Mouse (Mus musculus) right cerebral cortex, postnatal 4 days (tissue): ENCODE results near the gene Prkar2a.

Experiments
- DNase-seq: peaks from one replicate; pipeline ENCODE4 v3.0.0-alpha.2; 2022

The Prkar2a gene

DNA sequence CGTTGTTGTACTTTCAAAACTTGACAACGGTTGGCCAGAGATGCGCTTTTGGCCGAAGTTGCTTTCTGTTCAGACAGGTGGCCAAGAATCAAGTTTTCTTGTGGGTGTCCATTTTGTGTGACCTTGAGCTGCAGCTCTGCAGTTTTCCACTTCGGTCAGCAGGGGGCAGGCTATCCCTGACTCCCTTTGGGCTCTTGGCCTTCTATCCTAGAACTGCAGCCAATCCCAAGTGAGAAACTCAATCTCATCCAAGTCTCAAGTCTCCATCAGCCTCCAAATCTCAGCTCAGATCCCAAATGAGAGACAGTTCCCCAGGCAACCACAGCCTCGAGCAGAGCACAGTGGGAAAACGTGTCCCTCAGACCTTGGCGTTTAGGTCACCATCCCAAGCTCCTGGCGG lies 64.2 kb downstream of the Prkar2a start:
- DNase-seq = peak; percentile 68

DNA sequence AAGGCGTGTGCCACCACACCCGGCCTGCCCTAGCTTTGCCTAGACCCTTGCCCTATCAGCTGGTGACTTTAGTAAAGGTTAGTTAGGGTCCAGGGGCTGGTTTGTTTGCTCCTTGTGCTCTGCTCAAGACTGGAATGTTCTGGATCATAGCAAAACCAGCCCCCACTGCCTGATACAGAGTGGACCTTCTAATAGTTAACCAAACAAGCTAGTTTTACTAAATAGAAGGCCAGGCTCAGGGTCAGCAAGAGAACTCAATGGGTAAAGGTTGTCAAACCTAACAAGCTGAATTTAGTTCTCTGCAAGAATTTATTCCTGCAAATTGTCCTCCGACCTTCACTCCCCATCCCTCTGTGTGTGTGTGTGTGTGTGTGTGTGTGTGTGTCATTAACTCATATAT lies 64.9 kb downstream of the Prkar2a start:
- no peak for DNase-seq

- no peak for DNase-seq
Observed at GRCm38 (mm10) chr9:108754423-108754822, 65.3 kb downstream of the Prkar2a start.

GRCm38 (mm10) chr9:108757406-108757805 lies 68.3 kb downstream of the Prkar2a start:
- DNase-seq = no peak

GRCm38 (mm10) chr9:108759121-108759520 lies 70.0 kb downstream of the Prkar2a start:
- no peak for DNase-seq

- peak; percentile 40 for DNase-seq
Observed at GRCm38 (mm10) chr9:108759805-108760204, 70.7 kb downstream of the Prkar2a start.

DNA sequence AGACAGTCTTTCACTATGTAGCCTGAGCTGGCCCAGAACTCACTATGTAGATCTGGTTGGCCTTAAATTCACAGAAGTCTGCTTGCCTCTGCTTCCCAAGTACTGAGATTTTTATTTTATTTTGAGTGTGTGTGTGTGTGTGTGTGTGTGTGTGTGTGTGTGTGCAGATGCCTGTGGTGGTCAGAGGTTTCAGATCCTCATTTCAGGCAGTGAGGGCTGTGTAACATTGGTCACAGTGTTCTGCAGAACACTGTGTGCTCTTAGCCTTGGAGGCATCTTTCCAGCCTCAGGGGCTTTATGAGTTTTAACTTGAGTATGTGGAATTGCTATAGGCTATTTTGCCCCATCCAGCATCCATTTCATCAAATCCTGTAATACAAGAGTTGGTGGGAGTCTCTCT lies 72.4 kb downstream of the Prkar2a start:
- no peak for DNase-seq

GRCm38 (mm10) chr9:108764971-108765370 lies 75.9 kb downstream of the Prkar2a start:
- no peak for DNase-seq

DNA sequence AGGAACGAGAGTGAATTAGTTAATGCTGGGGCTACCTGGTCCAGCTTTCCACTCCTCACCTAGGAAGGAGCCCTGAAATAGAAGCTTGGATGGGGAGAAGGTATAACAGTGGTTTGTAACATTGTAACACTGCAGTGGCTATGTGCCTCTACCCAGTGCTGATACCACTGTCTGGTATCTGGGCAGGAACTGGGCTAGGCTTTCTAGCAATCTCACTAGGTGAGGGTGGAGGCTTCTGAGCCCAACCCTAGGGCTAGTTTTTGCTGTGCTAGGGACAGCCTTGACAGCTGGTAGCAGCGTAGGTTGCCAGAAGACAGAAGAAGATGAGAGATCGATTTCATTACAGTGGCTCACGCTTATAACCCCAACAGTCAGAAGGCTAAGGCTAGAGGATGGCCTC lies 87.5 kb downstream of the Prkar2a start:
- no peak for DNase-seq

DNA sequence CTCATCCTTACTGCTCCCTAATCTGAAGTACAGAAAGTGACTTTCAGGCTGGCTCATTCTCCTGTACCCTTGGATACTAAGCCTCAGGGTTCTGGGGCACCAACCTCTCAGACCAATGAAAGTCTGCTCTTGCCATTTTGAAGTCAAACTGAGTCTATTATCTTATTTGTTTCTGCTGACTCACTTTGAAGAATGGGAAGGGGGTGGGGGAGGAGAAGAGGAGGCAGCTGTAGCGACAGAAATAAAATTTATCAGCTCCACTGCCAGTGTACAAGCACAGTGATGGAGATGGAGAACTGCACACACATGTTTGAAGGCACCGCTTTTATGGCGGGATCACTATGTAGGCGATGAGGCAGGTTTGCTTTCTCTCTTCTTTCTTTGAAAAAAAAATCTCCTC lies 88.2 kb downstream of the Prkar2a start:
- DNase-seq = no peak

GRCm38 (mm10) chr9:108780959-108781358 lies 91.8 kb downstream of the Prkar2a start:
- no peak for DNase-seq

GRCm38 (mm10) chr9:108781891-108782290 lies 92.8 kb downstream of the Prkar2a start:
- no peak for DNase-seq

GRCm38 (mm10) chr9:108782836-108783547 lies 93.9 kb downstream of the Prkar2a start:
- no peak for DNase-seq

- DNase-seq = peak; percentile 98
Observed at GRCm38 (mm10) chr9:108783548-108784463, 94.7 kb downstream of the Prkar2a start, which contains the start of gene Ip6k2. Ip6k2 (plus strand) TSS chr9:108783796.

- DNase-seq = no peak
Observed at GRCm38 (mm10) chr9:108785416-108785815, 96.3 kb downstream of the Prkar2a start.

DNA sequence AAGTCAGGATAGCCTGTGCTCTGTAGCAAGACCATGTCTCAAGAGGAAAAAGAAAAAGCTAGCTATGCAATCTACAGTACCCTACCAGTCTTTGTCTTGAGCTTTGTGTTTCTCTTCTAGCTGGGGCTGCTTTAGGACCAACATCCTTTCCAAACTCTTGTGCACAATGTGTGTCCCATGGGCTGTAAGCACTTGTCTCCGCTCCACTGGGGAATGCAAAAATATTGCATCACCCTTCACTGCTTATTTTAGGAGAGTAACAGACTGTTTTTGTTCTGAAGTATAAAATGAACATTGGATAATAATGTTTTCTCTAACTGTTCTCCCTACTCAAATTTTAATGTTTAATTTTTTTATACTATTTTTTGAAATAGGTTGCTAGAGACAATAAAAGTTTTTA lies 97.4 kb downstream of the Prkar2a start:
- DNase-seq = no peak

DNA sequence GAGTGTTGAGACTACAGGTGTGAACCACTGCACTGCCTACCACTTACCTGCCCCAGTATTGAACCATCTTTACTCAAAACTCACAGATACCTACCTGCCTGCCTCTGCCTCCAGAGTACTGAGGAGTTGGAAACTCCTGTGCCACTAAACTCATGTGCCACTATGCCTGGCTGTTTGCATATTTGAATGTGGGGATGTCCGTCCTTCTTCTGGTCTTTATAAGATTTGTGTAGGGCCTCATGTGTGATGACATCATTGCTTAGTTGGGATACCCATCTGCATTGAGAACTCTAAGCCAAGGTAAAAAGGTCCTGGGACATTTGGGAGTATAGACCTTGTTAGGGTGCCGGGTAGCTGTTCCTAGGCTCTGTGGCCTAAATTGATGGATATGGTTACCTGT lies 98.0 kb downstream of the Prkar2a start:
- no peak for DNase-seq

DNA sequence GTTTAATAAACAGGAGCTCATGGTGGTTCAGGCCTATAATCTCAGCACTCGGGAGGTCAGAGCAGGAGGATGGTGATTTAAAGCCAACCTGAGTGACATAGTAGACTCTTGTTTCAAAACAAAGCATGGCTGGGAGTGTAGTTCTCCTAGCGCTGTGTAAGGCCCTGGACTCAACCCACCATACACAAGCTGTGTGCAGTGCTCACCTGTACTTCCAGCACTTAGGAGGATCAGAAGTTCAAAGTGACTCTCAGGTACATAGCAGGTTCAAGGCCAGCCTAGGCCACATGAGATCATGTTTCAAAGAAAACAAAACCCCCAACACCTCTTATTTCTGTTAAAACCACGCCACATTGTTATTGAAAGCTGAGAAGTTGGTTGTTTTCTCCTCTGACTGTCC lies 99.6 kb downstream of the Prkar2a start:
- DNase-seq = no peak

DNA sequence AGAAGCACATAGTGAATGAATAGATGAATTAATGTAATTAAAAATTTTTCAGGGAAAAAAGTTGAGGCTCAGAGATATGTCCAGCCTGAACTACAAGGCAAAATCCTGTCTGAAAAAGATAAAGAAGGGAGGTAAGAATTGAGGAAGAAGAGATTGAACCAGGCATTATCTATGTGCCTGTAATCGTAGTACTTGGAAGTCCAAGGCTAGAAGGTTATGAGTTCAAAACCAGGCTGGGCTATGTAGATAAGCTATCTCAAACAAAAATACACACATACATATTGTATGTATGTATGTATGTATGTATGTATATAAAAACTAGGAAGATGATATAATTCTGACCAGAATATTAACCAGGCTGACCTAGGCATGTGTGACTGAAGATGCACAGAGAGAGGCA lies 103.2 kb downstream of the Prkar2a start:
- no peak for DNase-seq

- no peak for DNase-seq
Observed at GRCm38 (mm10) chr9:108792730-108793129, 103.6 kb downstream of the Prkar2a start.

DNA sequence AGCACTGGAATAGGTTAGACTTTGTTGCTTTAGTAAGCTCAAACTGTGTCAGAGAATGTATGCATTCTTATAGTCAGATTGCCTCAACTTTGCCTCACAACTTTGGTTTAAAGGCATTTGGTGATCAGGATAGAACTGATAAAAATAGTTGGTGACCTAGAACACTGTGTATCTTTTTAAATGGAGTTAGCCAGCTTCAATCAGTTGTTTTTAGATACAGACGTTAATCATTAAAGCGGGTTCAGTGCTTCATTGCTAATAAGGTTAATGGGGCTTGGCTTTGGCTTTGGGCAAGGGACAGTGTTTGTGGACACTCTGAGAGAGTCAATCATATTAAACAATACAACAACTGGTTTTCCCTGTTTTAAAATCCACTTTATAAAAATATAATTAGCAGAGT lies 106.2 kb downstream of the Prkar2a start:
- DNase-seq = no peak

GRCm38 (mm10) chr9:108795762-108796161 lies 106.6 kb downstream of the Prkar2a start:
- DNase-seq = no peak

- DNase-seq = no peak
Observed at GRCm38 (mm10) chr9:108796351-108796981, 107.4 kb downstream of the Prkar2a start.

GRCm38 (mm10) chr9:108797477-108797876 lies 108.4 kb downstream of the Prkar2a start:
- no peak for DNase-seq
